Mouse (Mus musculus) natural killer cell, adult 2 months (primary cell): Measurements from ENCODE around the gene Gpr107.

Experiments used
- DNase-seq, 2 experiments: peaks; one replicate each; pipeline ENCODE4 v3.0.0; 2022; ENCODE audit warnings: low spot score in 2 of 2

Gpr107 gene

DNA sequence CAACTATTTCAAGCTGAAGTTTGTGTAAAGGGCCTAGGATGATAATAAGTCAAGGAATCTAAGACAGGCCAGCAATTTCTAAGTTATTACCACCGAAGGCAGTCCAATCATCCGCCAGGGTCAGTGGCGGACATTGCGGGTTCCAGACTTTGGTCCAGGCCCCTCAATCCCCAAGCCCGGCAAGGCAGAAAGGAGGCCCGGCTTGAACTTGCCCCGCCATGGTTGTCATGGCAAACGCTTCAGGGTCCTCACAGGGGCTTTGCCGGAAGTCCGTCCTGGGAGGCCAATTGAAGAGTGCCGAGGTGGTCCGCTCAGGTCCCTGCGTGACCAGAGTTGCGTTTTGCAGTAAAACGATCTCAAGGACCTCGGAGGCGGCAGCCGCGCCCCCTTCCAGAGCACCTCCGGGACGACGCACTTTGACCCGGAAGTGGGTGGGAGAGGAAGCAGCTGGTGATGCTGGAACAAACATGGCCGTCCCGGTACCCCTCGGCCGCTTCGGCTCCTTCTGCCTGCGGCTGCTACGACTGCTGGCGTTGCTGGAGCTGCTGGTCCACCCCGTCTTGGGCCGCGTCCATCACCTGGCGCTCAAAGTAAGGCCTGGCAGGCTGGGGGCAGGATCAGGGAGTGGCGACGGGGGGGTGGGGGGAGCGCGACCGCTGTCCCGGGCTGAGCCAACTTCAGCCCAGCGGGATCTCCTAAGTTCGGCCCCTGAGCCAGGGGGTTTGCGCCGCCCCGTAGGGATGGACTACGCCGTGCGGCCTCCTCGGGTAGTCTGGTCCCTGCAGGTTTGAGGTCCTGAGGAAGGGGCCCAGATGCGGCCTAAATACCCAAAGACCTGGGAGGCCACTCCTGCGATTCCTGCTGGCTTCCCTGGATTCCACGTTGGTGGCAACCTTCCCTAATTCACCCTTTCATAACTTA, at the start of gene Gpr107:
Gene Gpr107, plus strand, starts transcription at position 425 of the 921 bp plus-strand sequence.
- DNase-seq: peak; percentile 67 to 78

GRCm38 (mm10) chr2:31103321-31103720, 48.8 kb upstream of the Gpr107 start:
- no peak for DNase-seq

- DNase-seq: no peak
Observed at GRCm38 (mm10) chr2:31105279-31105678, 46.8 kb upstream of the Gpr107 start.

GRCm38 (mm10) chr2:31106004-31106403, 46.1 kb upstream of the Gpr107 start:
- no peak for DNase-seq

DNA sequence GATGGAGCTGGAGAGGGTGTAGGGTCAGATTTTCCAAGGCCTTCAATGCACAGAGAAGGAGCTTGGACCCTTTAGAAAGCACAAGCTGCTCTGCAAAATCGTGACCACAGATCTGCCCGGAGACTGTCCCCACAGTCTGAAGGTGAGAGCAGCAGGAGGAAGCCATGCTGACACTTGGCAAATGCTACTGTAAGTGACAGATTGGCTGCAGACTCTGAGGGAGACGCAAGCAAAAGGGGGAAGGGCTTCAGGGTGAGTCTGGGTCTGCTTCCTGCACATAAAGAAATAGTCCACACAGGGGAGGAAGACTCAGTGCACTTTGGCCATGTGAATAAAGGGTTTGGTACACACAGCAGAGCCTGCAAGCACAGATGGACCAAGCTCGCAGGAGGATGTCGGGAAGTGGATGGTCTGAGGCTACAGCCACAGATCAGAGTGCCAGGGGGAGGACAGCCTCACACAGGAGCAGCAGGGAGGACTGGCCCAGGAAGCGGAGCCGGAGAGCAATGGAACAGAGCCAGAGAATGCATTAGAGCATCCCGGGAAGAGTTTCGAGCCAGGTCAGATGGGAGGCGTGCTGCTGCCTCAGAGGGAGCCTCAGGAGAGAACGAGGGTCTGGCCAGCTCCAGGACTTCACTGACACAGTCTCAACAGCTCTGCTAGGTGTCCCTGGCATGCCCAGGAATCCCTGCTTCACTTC, 45.3 kb upstream of the Gpr107 start:
- DNase-seq: peak in 1 of 2 experiments; percentile 31

GRCm38 (mm10) chr2:31108186-31108585, 43.9 kb upstream of the Gpr107 start:
- DNase-seq: peak; percentile 51 to 53

DNA sequence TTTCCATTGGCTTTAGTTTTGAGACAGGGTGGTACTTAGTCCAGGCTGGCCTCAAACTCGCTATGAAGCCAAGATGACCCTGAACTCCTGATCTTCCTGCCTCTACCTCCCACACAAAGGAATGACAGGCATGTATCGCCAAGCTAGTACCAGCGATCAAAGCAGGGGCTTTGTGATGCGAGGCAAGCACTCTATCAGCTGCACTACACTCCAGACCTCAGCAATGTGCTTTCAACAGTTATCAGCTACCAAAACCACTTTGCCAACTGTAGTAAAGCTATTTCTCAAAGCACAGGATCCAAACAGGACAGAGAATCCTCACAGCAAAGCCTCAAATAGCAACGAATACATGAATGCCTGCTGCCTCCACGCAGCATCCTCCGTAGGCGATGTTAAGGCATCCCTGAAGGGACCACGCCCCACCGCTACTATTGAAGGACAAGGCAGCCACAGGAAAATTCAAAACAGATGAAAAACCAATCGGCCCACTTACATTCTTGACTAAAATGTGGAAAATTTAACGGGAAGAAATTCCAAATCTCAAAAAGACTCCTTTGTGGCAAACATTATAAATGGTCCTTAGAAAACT, 42.1 kb upstream of the Gpr107 start:
- DNase-seq: no peak

- DNase-seq: no peak
Observed at GRCm38 (mm10) chr2:31111685-31112084, 40.4 kb upstream of the Gpr107 start.

GRCm38 (mm10) chr2:31114205-31114604, 37.9 kb upstream of the Gpr107 start:
- no peak for DNase-seq

- peak; percentile 41 to 49 for DNase-seq
Observed at GRCm38 (mm10) chr2:31115091-31115942, 36.8 kb upstream of the Gpr107 start.

GRCm38 (mm10) chr2:31115943-31116731, 36.0 kb upstream of the Gpr107 start:
- DNase-seq: peak; percentile 60 to 62

- no peak for DNase-seq
Observed at GRCm38 (mm10) chr2:31118211-31118610, 33.9 kb upstream of the Gpr107 start.

GRCm38 (mm10) chr2:31118639-31119380, 33.3 kb upstream of the Gpr107 start:
- peak; percentile 63 to 77 for DNase-seq

DNA sequence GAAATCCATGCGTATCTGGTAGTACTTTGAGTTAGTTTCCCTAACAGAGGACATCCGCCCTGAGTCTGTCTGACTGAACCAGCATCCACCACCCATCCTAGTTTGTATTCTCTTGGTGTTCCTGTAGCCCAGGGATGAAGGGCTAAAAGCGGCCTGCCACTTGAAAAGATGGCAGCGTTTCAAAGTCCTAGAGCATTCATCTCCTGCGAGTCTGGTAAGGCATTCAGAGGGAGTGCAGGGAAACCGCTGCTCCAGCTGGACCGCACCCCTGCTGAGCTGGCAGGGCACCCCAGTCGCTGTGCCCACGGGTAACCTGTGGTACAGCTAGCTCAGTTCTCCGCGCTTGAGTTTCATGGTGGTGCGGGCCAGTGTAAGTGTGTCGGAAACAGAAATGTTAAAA, 32.3 kb upstream of the Gpr107 start:
- DNase-seq: no peak

DNA sequence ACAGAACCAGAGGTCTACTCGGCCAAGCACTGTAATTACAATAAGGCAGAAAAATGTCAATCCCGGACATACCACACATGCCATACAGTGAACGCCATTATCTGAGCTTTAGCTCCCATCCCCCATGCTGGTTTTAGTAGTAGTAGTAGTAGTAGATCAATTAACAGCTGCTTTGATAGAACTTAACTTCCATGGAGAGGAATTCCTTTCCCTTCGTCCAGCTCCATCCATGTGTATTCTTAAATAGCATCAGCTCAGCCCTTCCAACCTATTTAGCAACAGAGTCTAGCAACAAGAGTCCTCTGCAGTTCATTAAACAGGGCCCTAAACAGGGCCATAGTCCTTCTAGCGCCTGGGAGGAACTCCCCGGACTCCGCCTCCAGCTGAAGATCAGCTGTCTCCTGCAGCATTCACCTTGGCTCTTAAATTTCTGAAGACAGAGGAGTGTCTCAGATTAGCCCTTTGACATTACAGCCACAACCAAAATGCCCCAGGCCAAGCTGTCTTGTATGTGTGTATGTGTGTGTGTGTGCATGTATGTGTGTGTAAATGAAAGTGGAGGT, 30.9 kb upstream of the Gpr107 start:
- DNase-seq: no peak

GRCm38 (mm10) chr2:31122806-31123205, 29.3 kb upstream of the Gpr107 start:
- DNase-seq: no peak

- no peak for DNase-seq
Observed at GRCm38 (mm10) chr2:31123493-31123892, 28.6 kb upstream of the Gpr107 start.

- DNase-seq: no peak
Observed at GRCm38 (mm10) chr2:31124694-31125093, 27.4 kb upstream of the Gpr107 start.

DNA sequence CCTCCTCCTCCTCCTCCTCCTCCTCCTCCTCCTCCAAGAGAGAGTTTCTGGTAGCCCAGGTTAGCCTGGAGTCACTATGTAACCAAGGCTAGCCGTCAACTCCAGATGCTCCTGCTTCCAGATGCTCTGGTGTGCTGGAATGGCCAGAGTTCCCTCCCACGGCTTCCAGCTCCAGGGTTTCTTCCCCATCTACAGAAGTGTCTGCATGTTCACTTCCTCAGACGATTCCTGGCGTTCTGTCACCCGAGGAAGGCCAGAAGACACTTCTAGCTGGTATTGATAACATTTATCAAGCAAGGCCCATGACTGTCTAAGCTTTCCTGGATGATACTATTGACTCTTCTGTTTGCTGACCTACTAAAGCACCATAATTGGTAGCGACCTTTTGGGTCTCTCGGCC, 27.0 kb upstream of the Gpr107 start:
- DNase-seq: no peak

DNA sequence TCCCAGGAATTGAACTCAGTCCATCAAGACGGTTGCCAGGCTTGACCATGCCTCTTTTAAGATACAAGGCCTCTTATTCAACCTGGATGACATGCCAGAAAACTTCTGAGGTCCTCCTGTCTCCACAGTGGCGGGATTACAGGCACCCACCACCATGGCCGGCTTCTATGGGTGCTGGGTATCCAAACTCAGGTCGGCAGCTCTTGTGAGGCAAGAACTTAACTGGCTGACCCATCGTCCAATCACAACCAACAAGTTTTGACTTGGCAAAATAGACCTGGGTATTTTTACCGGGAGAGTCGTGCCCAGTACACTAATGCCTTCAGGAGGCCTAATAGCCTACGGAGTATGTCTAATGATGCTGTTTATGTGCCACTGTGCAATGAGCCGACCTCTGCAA, 26.1 kb upstream of the Gpr107 start:
- no peak for DNase-seq
